Mouse (Mus musculus) adrenal gland, adult 2 months (tissue): ENCODE data around the gene Ext2. TPM values are rescaled to one million over a fixed set of nuclear protein-coding genes. Genes with fewer than 3 reads are reported as not detected.
A peak's percentile ranks its signal among the peaks of the same experiment; 100 is the strongest.

Experiments
- DNase-seq: peaks from one replicate; pipeline ENCODE4 v3.0.0; 2021
- polyA plus RNA-seq: library from polyadenylated mRNA; depleted of rRNA; stranded (reverse); fragments of >200 nt; gene quantifications from 2 replicates; pipeline ENCODE4 v1.2.3, GENCODE M21; 2012
- total RNA-seq, 2 experiments: library from RNA; stranded (reverse); gene quantifications; 2 replicates each; pipeline ENCODE4 v1.2.3; 2021

Gene Ext2
- total and polyA plus RNA-seq, 3 experiments: 43.5 to 94.9 (median 94.2) TPM

GRCm38 (mm10) chr2:93776267-93777055 lies 45.9 kb downstream of the Ext2 start:
- DNase-seq: peak; percentile 40

- DNase-seq: peak; percentile 41
Observed at GRCm38 (mm10) chr2:93775431-93775830, 46.9 kb downstream of the Ext2 start.

GRCm38 (mm10) chr2:93774946-93775345 lies 47.4 kb downstream of the Ext2 start:
- peak; percentile 40 for DNase-seq

- DNase-seq: no peak
Observed at GRCm38 (mm10) chr2:93772765-93773085, 49.6 kb downstream of the Ext2 start.

- DNase-seq: no peak
Observed at GRCm38 (mm10) chr2:93772054-93772764, 50.2 kb downstream of the Ext2 start.

GRCm38 (mm10) chr2:93770895-93771294 lies 51.5 kb downstream of the Ext2 start:
- DNase-seq: no peak

GRCm38 (mm10) chr2:93769875-93770274 lies 52.5 kb downstream of the Ext2 start:
- peak; percentile 55 for DNase-seq

- DNase-seq: no peak
Observed at GRCm38 (mm10) chr2:93765721-93766120, 56.6 kb downstream of the Ext2 start.

- no peak for DNase-seq
Observed at GRCm38 (mm10) chr2:93764211-93764610, 58.2 kb downstream of the Ext2 start.

GRCm38 (mm10) chr2:93760389-93760788 lies 62.0 kb downstream of the Ext2 start:
- DNase-seq: no peak

- DNase-seq: no peak
Observed at GRCm38 (mm10) chr2:93759173-93759572, 63.2 kb downstream of the Ext2 start.

- no peak for DNase-seq
Observed at GRCm38 (mm10) chr2:93758298-93758697, 64.1 kb downstream of the Ext2 start.

- DNase-seq: no peak
Observed at GRCm38 (mm10) chr2:93754366-93754765, 68.0 kb downstream of the Ext2 start.

GRCm38 (mm10) chr2:93753147-93753758 lies 69.1 kb downstream of the Ext2 start:
- no peak for DNase-seq

GRCm38 (mm10) chr2:93749709-93750108 lies 72.7 kb downstream of the Ext2 start:
- DNase-seq: no peak

GRCm38 (mm10) chr2:93747538-93748126 lies 74.7 kb downstream of the Ext2 start:
- DNase-seq: no peak

- DNase-seq: no peak
Observed at GRCm38 (mm10) chr2:93746620-93747019, 75.7 kb downstream of the Ext2 start.

GRCm38 (mm10) chr2:93746162-93746561 lies 76.2 kb downstream of the Ext2 start:
- no peak for DNase-seq

GRCm38 (mm10) chr2:93745741-93746140 lies 76.6 kb downstream of the Ext2 start:
- DNase-seq: peak; percentile 36

GRCm38 (mm10) chr2:93744346-93745229 lies 77.8 kb downstream of the Ext2 start:
- DNase-seq: no peak

- DNase-seq: no peak
Observed at GRCm38 (mm10) chr2:93741700-93742099, 80.7 kb downstream of the Ext2 start.
